Mouse (Mus musculus) kidney, adult 8-10 months (tissue): ENCODE measurements around the gene Wdfy1.
A peak's percentile ranks its signal among the peaks of the same experiment; 100 is the strongest.

Source experiments
- DNase-seq, 2 experiments: peaks; one replicate each; pipeline ENCODE4 v3.0.0; 2022

Wdfy1 gene

DNA sequence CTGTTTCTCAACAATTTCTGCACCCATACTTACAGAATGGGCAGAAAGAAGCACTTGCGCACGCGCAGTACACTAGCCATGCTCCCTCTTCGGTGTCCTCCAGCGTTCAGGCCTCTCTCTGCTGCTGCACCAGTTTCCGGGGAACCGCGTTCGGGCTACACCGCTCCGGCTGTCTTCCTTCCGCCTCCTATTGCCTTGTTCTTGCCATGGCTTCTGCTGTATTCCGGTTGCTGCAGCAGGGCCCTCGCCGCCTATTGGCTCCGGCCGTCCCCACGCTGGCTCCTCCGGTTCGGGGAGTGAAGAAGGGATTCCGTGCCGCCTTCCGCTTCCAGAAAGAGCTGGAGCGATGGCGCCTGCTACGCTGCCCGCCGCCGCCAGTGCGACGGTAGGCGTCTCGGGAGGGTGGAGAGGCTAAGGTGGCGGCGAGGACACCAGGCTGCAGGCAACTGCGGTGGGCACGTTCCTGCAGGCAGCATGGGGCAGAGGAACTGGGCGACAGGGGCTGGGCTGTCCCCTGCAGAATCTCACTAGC lies at the start of gene Wdfy1, which contains the start of gene Mrpl44:
Wdfy1 (minus strand) TSS at position 217 of the 532 bp plus-strand sequence.
Mrpl44 (plus strand) TSS at position 92 of the 532 bp plus-strand sequence.
- peak; percentile 97 to 99 for DNase-seq

DNA sequence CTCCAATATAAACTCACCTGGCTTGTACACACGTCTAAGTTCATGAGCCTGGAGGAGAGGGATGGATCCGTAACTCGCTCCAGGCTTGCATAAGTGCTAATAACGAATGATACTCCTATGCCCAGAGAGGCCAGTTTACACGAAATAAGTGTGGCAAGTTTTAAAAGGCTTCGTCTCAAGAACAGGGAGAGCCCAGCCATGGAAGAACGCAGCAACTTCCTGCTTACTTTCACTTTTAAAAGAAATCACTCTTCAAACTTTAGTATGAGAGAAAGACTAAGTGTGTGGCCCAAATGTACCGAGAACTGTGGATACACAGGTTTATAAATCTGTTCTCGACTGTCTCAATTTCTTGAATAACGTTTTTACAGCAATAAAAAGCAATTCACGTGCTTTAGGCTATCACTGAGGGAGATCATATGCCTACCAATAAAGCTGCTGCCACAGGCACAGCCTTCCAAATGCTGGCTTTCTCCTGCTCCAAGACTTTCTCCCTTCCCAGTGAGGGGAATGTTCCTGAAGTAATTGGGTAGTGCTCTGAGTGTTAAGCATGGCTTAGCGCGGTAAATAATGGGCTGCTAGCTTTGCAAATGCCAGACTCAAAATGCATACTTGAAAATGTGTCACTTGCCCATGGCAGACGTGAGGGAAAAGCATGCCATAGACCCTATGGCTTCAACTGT lies 48.1 kb upstream of the Wdfy1 start:
- DNase-seq, result no peak

DNA sequence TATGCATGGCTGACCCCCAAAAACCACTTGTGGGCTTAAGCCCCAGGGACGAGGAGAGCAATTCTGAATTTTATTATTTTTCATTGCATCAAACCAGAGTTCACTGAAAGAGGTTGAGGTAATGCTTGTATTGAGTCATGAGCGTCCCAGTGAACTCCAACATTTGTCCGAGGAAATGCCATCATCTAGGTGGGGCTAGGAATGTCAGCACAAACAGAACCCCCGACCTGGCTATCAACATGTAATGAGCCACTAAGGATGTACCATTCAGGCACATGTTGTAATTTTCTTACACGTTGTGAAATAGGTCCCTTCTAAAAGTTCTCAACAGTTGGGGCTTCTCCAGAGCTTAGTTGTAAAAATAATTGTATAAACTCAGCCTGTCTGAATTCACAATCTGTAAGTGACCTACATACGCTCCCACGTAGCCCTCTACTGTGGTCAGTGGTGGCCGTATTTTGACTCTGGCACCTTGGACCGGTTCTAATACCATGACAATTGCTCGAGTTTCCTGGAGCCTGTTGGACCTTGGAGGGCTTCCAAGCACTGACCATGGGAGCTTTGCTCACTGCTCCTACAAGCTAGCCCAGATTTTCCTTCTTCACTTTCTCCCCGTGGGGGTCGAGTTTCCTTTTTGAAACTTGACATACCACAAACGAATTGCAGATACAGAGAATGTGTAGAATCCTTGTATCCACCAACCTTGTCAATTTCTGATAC lies 47.0 kb upstream of the Wdfy1 start:
- peak in 1 of 2 experiments; percentile 53 for DNase-seq

DNA sequence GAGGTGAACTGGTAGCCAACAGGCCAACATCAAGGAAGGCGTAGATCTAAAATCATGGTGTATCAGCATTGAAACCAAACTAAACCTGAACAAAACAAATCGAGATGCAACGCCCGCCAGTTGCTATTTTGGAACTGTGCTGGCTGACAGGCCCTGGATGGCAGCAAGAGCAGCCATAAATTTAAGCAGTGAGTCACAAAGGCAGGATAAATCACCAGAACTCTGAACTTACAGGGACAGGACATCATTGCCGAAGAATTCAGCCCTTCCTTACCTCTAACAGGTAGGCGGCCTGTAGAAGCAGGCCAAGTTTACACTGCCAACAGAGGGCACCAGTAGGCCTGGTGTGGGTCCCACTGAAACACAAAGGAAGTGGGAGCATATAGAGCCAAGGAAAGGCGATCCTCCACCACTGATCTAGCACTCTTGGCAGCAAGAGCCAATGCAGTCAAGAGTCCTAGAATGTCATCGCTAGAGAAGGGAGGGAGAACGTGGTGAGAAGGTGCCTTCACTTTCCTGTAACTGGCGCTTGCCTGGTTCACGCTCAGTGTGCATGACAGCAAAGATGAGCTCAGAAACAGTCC lies 43.4 kb upstream of the Wdfy1 start:
- DNase-seq, result no peak

DNA sequence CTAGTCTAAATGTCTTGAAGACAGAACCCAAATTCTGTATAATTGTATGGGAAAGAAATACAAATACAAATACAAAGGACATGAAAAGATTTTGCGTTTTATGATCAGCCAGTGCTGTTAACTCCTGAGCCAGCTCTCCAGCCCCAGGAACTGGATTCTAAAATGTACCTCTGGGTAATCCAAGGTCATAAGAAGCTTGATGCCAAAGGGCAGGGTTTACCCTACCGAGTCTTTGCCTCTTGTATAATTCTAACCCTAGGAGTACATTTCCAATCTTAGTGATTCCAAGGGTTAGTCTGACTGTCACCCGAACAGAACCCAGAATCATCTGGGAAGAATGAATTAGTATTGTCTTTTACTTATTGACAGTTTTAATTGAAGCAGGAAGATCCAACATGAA lies 39.5 kb upstream of the Wdfy1 start:
- peak; percentile 7 to 24 for DNase-seq

DNA sequence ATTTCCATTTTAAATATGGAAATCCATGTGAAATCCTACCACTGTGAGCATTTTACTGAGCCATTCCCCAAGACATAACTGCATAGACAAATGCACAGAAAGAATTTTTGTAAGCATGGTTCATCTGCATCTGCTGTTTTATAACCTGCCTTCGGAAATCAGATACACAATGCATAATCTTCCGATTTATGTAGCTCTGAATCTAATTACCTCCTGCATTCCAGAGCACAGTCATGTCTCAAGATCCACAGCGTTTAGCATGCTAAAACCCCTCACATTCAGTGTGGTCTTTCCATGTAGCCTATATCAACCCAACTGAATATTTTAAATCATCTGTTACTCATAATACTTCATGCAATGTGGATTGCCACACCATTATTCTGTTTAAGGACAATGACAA lies 33.5 kb upstream of the Wdfy1 start:
- no peak for DNase-seq

DNA sequence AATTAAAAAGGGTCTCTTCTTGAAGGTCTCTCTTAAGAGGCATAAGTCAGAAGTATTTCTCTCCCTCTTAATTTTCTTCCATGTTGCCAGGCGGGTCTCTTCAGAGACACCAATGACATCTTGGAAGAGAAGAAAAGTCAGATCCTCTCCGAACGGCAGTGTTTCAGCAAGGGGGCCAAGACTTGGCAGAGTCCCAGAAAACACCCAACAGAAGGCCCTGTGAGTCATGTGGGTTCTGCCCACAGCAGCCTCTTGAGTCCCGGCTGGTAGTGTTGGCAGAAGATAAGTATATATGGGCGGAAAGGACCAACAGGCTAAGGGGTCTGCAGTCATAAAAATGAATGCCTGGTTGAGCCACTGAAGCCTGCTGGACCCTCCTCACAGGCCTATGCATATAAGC lies 30.9 kb upstream of the Wdfy1 start:
- no peak for DNase-seq

DNA sequence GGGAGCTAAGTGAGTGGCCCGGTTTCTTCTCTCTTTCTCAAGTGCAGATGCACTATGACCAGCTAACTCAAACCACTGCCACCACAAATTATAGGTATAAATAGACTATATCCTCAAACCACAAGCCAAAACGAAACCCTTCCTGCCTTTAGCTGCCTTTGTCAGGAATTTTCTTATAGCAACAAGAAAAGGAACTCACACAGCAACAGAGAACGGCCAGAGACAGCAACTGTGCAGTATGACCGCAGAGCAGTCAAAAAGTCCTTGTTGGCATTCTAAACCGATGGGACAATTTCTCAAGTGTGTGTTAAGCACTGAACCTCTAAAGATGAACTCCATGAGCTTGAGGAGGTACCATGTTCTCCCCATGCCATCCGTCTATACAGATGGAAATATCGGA lies 27.7 kb upstream of the Wdfy1 start:
- no peak for DNase-seq

DNA sequence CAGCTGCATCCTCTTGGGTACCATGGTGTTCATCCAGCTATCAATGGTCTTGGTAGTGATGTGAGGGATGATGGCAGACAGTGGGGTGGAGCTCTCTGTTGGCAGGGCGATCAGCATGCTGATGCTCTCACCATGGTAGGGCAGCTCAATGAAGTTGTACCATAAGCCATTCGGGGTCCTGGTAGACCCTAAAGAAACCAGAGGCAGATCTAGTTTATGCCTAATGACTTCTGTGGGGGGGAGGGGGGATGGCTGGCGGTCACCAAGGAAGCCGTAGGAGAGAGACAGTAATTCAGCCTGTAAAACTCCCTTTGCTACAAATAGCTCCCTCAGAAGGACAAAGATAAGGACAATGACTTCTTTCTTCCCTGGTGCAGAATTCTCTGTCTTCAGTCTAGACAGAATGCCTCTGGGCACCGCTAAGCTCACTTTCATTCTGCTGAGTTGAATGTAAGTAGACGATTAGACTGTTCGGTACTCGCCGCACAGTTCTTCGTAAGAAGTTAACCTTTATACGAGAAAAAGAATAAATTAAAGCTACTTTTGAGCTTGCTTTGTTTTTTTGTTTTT lies 27.0 kb upstream of the Wdfy1 start:
- no peak for DNase-seq

DNA sequence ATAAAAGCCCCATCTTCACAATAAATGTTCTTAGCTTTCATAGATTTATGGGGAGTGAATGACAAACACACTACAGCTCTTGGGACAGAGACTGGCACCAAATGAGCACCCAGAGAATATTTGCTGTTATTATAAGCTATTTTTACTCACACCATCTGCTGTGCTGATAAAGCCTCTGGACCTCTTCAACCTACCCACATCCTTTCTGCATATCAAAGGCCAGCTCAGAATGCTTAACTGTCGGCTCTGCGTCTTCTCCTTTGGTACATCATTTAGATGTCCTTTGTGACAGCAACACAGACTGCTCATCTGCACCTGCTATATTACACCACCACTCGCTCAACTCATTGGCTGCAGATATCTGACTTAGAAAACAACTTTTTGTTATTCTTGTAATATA lies 21.1 kb upstream of the Wdfy1 start:
- no peak for DNase-seq

DNA sequence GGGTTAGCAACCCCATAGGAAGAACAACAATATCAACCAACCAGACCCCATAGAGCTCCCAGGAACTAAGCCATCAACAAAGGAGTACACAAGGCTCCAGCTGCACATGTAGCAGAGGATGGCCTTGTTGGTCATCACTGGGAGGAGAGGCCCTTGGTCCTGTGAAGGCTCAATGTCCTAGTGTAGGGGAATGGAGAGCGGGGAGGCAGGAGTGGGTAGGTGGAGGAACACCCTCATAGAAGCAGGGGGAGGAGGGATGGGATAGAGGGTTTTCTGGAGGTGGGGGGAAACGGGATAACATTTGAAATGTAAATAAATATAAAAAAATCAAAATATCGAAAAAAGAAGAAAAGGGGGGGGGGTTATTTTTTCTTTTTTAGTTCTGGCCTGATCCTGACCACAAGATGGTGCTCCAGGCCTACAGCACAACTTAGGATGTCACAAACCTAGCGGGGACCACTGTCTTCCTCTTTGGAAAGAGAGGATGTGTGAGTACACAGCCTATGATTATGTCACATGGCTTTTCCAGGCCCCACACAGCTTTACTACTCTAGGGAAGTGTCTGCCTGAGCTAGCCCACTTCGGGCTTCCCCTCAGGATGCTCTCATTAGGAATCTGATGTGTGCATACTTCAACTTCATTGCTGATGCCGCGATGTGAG lies 10.5 kb upstream of the Wdfy1 start:
- peak in 1 of 2 experiments; percentile 17 for DNase-seq

DNA sequence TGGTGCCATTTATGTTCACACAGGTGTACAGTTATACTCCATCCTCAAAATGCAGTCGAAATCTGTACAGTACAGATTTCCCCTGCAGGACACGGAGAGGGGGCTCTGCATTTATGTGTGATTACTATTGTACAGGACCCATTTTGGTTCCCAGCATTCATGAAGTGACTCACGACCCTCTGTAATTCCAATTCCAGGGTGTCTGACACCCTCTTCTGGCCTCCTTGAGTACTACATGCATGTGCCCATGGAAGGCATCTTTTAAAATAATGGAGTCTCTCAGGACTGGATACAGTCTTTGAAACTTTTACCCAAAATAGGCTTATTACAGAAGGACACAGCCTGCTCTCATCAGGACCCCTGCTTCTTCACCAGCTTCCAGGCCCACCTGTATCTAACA lies 6.5 kb upstream of the Wdfy1 start:
- DNase-seq, result peak in 1 of 2 experiments; percentile 27

DNA sequence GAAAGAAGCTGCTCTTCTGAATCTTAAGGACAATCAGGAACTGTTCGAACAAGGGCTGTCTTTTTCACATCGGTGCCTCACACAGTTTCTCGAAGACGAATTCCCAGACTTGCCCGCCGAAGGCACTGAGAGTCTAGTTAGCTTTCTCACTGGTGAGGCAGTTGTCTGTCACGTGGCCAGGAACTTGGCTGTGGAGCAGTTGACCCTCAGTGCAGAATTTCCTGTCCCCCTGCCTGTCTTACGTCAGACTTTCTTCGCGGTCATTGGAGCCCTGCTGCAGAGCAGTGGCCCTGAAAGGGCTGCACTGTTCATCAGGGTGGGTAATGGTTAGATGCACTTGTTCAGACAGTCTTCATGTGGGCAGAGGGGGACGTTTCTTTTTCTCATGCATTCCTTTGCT lies 2.1 kb upstream of the Wdfy1 start:
- DNase-seq, result no peak

DNA sequence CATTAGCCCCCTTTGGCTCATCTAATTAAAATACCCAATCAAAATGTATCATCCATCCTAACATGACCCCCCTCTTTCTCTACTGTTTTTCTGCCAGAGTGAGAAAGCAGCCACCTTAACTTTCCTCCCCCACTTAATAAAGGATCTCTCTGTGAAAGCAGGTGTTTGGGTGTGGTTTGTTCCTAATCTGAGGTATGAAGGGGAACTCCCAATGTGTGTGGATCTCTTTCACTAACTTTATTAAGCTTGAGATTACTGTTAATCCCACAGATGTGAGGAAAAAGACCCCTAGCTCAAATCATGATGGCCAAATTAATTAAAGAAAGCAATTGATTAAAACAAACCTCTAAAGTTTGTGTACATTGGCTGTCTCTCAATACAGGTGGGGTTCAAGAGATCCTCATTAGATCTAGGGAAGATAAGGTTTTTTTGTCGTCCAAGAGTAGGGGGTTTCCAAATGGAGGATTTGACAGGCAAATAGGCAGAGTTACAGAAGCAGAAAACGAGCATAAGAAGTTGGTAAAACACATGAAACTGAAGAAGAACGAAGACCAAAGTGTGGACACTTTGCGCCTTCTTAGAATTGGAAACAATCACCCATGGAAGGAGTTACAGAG lies 1.7 kb downstream of the Wdfy1 start:
- no peak for DNase-seq

DNA sequence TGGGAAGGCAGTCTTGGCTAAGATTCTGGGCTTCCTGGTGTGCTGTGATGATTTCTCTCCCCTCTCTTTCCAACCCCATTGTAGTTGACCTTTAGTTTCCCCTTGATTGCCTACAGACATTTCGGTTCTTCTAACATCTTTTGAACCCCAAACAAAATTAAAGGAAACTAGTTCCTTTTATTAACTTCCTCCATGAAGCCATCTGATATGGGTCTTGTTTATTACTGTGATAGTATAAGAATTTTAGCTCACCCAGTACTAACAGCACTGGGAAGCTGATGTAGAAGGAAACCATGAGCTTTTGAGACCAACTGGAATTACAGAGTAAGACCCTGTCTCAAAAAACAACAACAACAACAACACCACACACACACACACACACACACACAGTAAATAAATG lies 7.7 kb downstream of the Wdfy1 start:
- DNase-seq, result no peak

DNA sequence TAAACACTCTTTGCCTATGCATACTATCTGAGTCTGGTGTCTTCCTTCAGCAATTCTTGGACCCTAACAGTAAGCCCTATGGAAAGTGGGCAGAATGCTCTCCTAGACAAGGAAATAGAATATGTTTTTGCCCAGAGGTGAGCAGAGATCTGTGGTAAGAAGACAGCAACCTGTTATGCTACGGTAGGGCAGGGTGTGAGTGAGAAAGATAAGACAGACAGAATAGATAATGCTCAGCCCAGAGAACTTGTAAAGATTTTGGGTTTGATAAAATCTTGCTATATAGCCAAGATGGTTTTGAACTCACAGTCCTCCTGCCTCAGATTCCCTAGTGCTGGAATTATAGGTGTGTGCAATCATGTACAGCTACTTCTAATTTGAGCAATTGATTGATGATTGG lies 11.5 kb downstream of the Wdfy1 start:
- no peak for DNase-seq

DNA sequence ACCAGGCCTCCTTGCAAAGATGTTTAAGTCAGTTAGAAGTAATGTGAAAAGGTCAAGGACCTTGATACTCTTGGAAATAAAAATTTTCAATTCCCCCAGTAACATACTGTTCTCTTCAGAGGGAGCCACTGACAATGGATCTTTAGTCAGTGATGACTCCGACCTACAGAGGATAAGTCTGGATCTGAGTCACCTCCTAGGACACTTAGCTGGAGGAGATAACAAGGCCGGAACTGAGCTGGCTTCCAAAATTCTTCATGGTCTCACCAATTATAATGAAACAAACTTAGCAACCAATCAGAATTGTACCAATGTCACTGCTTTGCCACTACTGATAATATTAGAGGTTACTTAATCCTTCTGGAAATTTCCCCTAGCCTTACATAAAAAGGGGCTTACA lies 11.9 kb downstream of the Wdfy1 start:
- no peak for DNase-seq

DNA sequence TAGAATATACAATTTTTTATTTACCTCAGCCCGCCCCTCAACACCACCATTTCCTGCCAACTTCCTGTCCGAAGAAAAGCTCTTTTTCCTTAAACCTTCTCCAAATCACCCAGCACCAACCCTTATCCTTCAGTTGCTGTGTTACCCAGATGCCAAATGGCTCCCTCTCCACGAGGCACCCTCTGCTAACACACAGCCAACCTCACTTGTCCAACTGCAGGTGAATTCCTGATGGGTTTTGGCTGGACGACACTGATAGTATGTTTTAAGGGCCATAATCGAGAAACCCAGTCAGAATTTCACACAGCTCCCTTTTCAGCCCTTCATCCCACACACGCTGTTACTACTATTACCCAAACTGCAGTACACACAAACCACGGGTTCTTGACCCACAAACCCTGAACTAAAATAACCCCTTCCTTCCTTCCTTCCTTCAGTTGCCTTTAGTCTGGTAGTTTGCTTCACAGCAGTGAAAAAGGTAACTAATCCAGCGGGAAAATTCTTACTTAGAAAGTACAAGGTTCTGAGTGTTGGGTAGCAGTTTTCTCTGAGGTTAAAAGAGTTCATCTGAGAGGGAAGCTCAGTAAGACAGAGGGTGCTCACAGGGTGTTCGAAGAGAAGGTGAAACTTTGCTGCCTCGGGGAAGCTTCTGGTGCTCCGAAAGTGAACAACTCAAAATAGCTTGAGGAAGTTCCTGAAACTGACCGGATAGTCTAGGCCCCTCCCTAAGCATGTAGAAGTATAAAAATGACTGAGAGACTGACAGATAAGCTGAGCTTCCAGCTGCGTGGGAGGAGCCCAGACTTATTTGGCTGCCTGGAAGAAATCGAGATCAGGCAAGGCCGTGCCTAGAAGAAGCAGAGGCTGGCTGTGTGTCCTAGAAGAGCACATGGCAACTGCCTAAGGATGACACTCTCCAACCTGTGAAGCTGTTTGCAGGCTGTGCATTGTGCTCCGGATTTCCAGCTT lies 13.4 kb downstream of the Wdfy1 start:
- no peak for DNase-seq

DNA sequence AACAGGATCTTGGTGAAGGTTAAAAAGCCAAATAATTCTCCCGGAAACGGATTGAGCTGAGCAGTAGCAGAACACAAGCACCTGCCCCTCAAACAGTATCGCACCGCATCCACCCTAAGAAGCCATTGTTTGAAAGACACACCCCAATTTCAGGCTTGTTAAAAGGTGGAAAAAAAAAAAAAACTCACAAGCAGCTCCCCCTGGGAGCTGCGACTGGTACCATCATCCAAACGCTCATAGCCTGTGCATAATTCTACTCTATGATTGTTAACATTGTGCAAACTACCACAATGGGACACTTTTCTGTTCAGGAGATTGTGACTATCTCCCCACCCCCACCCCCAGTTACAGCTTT lies 14.0 kb downstream of the Wdfy1 start:
- no peak for DNase-seq

DNA sequence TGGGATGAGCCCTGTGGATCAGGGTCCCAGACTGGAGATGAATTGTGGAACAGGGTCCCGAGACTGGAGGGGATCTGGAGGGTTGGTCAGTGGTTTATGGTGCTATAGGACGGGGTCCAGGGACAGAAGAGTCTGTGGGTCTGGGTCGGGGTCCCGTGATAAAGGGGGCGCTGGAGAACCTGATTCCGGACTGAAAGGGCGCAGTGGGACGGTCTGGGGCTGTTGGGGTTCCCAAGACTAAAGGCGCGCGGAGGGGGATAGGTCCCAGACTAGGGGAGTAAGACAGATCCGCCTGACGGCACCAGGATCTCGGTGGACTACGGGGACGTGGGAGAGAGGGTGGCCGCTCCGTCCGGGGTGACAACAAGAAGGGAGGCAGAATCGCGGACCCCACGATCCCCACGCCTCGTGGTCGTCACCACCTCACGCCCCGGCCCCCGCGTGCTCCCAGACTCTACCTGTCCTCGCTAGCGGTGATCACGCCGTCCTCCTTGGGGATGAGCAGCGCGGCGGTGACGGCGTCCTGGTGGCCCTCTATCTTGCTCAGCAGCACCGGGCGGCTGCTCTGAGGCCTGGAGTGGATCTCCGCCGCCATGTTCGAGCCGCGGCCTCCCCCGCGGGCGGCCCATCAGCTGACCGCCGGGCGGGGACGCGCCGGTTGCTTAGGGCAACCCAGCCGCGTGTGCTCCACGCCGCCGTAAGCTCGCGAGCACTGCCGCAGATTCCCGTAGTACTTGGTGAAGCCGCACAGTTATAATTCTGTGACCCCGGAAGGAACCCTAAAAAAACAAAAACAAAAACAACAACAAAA lies 14.6 kb downstream of the Wdfy1 start:
- DNase-seq, result peak; percentile 72 to 78

DNA sequence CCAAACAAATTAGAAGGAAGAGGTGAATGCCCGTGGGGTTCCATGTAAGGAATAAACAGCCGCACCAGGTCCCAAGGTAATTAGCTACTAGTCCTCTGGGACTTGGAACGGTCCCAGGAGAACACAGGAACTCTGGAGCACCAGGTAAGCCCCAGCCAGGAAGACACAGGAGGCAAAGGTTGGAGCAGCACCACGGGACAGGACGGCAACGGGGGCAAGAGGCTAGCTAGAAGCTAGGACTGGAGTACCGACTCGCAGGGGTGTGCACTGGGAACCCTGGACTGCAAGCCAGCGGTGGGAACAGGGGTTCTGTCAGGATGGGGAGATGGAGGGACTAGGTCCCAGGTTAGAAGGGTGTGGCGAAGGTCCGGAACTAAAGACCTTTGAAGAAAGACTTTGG lies 15.3 kb downstream of the Wdfy1 start:
- peak; percentile 83 to 89 for DNase-seq
